Mouse (Mus musculus): ENCODE results near the gene Pde1c.

- TF ChIP-seq CTCF (IDR thresholded peaks at IDR 0.05; ENCODE audit: borderline replicate concordance, insufficient read depth, low read length) (no peak), POLR2A (IDR thresholded peaks at IDR 0.05; ENCODE audit: low read depth, low read length) (no peak)
These were observed 412.1 kb downstream of the Pde1c start for GRCm38 (mm10) chr6:56156836-56157235.

Measured in embryonic fibroblast, embryonic 13.5 days (primary cell).